15 mouse cellular contexts compared by ENCODE assay signal in genomic region chr8:110967326-110967725, GRCm38 (mm10). TPM values are rescaled to one million over a fixed set of nuclear protein-coding genes. Genes with fewer than 3 reads are reported as not detected.
DNase-seq lines count a peak whose midpoint lies in the region; ATAC-seq lines count a peak whose summit lies in the region.
"Had no signal": no experiment of that assay in that cellular context is flagged by ENCODE, and none has a peak within 500 bp of the region (broad histone marks: within the 10 kb centered on the region; RNA-seq: fewer than 3 reads in every experiment).

No protein-coding gene starts in this region.

- no peak for ATAC-seq in erythroblast, adult 5-6 weeks (replicated peaks; ENCODE audit: low FRiP score, poor library complexity, severe bottlenecking)
- ATAC-seq: midbrain, embryonic 15.5 days had no signal

- DNase-seq in frontal cortex, postnatal 36 days (ENCODE audit: low spot score in 2 of 2): peak; percentile 29 to 41
- DNase-seq in frontal cortex, postnatal 14 days (ENCODE audit: low spot score in 2 of 2): no peak
- DNase-seq in brain, adult 2 months (ENCODE audit: low read depth, low spot score): peak; percentile 93
- DNase-seq in cerebellum, adult 18-20 months: peak; percentile 75 to 82
- peak; percentile 80 to 86 for DNase-seq in cerebellum, postnatal 14 days
- DNase-seq in gastrocnemius, adult 8-10 months (ENCODE audit: low spot score in 2 of 2): no peak
- DNase-seq: B cell, adult 2 months; gastrocnemius, postnatal 10 days; heart, postnatal 14 days; lung, embryonic 14.5 days; right cerebral cortex, postnatal 4 days; thymus, adult 18-20 months; thymus, postnatal 36 days had no signal

RNA-seq across cellular contexts. Expression of gene Ddx19a, which starts 30.3 kb away (rescaled TPM):
- 13.1 and 31.6 TPM in 2 replicates for total RNA-seq in erythroblast, adult 5-6 weeks (2015; ENCODE audit: low replicate concordance)
- total RNA-seq in erythroblast, adult 5-6 weeks (2017; ENCODE audit: low replicate concordance): 9.5 and 13.1 TPM in 2 replicates
- 10 to 100 TPM; 28.7 to 31.0 (median 29.5) TPM for total RNA-seq in gastrocnemius, adult 8-10 months (2022)

RNA-seq across cellular contexts. Expression of gene St3gal2, which starts 47.6 kb away (rescaled TPM):
- 60.1 and 66.5 TPM in 2 replicates for total RNA-seq in erythroblast, adult 5-6 weeks (2015; ENCODE audit: low replicate concordance)
- 66.0 and 95.1 TPM in 2 replicates for total RNA-seq in erythroblast, adult 5-6 weeks (2017; ENCODE audit: low replicate concordance)
- total RNA-seq in gastrocnemius, adult 8-10 months (2022): 10 to 100 TPM; 45.0 to 59.2 (median 50.7) TPM

Comparison
In these comparisons a context has a peak if more than half of its experiments do, and no peak if none do; other contexts are left out.
1. DNase-seq: peak in frontal cortex, postnatal 36 days (2 of 2), brain, adult 2 months (single experiment), cerebellum, adult 18-20 months (2 of 2) and cerebellum, postnatal 14 days (2 of 2); none in frontal cortex, postnatal 14 days (0 of 2) and gastrocnemius, adult 8-10 months (0 of 2).